Mouse (Mus musculus) urinary bladder, postnatal 25 days (tissue): ENCODE measurements around the gene Uaca.
A peak's percentile ranks its signal among the peaks of the same experiment; 100 is the strongest.

ENCODE experiments used
- DNase-seq: peaks from one replicate; pipeline ENCODE4 v3.0.0; 2022; ENCODE audit warnings: low spot score

Gene Uaca

DNA sequence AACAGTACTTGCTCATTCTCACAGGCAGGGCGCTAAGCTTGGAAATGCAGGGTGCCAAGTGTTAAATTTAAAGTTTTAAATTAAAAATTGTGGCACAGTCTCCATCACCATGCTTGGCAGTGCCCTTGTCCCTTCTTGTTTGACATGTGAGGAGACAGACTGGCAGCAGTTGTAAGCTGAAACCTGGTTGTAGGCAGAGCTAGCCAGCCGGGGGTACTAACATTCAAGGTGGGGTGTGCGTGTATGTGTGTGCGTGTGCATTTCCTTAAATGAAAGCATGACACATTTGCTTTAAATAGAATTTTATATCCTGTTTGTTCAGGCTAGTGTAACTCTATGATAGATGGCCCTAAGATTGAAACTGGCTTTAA lies 42.7 kb downstream of the Uaca start:
- DNase-seq: no peak

DNA sequence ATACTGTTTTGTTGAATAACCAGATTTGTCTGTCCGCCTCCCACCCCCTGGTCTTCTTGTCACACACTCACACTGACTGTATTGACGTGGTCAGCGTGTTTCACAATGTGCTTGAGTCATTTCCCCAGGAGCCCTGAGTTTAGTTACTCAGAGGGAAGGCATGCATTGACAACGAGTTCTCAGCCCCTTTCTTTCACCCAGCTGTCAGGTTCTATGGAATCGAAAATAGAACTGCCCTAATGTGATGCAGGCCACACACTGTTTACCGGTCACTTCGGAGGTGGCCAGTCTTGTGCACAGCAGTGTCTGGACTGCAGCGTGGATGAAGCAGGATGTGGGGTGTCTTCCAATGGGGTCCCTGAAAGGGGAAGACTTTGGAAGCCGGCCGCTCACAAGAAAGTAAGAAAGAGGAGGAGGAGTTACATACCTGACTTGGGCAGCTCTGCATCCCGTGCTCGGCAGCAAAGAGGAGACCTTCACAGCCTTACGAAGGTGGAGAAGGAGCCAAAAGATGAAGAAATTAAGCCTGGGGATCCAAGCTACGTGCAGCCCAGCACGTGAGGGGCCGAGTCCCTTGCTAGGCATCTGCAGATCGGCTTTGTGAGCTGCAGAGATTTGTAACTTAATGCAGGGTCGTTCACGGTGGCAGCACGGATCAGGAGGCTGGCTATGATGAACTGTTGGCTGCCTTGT lies 43.3 kb downstream of the Uaca start:
- DNase-seq: peak; percentile 34

DNA sequence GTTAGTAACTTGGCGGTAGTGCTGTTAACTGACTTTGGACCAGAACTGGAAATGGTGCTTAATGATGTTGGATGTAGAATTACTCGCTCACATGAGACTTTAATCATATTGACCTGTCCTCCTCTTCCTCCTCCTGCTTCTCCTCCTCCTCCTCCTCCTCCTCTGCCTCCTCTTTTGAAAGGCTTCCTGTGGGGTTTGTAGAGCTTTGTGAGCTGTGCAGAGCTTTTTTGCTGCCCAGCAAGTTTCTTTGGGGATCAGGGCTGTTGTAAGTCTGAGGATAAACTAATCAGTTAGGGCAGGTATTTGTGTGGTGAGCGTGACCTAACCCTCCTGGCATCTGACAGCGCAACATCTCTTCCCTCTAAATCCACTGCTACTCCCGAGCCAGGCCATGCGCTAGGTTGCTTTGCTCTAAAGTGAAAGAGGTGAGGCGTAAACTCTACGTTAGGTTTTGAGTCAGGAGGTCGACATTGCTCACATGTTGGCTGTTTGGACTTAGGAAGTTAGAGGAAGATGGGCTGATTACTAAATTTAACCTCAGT lies 44.1 kb downstream of the Uaca start:
- no peak for DNase-seq

DNA sequence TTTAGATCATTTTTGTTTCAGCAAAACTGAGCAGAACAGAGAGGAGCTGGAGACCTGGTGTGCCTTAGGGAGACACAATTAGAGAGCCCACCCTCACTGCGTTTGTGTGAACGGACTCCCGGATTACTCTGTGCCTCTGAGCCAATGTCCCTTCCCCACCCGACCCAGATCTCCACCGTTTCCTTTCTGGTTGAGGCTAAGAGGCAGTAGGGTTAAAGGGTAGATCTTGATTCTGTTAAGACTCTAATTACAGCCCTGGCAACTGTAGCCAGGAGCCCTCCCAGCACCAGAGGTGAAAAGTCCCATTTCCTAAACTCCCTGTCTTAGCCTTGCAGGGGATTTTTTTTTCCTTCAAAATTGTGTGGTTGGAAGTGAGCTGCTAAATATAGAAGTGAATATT lies 47.1 kb downstream of the Uaca start:
- no peak for DNase-seq

DNA sequence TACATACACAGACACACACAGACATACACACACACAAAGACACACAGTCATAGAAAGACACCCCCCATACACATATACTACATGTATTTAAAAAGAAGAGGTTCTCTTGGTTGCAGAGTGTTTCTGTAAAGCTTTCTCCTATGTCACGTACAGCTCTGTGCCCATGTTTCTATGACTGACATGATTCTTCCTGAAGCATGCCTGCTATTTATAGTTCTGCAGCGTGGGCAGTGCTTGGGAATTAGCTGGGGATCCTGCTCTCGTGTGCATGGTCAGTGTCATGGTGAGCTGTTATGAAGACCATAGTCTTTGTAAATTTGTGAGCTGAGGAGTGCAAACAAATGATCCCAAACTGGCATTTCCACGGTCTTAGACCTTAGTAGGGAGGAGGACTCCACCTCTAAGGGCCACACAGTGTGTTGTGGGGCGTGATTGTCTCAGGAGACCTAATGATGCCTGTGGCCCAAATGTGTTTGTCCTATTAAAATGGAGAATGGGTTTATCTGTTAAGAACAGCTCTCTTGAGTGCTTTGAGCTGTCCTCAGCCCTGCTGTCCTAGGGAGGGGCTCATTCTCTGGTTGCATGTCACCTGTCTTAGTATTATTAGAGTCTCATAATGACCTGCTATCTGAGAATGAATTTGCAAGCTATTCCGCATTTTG lies 49.2 kb downstream of the Uaca start:
- DNase-seq: no peak

DNA sequence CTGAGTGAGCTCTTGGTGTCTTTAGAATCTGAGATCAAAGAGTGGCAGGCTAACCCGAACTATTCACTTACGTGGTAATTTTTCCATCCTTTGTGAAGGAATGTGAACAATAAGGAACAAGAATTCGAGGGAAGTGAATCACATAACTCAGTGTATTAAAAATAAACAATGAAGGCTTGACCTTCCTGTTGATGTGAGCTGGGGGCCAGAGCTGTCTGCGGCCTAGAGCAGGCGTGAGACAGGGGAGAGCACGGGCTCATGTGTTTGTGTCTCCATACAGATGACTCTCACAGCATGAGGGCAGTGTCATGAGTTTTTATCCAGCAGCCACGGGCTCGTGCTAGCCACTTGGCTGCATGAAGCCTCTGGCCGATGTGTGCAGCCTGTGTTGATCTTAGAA lies 54.4 kb downstream of the Uaca start:
- no peak for DNase-seq

DNA sequence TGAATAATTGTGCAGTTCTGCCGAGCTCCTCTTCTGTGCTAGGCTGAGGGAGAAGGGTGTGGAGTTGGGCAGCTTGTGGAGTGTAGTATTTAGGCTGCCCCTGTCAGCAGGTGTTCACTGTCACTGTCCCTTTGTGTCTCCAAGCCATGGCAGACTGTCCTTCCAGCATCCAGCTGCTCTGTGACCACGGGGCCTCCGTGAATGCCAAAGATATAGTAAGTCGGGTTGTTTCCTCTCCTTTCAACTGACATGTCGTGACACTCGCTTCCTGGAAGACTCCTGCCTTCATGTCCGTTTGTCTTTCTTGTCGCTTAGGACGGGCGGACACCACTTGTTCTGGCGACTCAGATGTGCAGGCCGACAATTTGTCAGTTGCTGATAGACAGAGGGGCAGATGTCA lies 55.6 kb downstream of the Uaca start:
- no peak for DNase-seq

DNA sequence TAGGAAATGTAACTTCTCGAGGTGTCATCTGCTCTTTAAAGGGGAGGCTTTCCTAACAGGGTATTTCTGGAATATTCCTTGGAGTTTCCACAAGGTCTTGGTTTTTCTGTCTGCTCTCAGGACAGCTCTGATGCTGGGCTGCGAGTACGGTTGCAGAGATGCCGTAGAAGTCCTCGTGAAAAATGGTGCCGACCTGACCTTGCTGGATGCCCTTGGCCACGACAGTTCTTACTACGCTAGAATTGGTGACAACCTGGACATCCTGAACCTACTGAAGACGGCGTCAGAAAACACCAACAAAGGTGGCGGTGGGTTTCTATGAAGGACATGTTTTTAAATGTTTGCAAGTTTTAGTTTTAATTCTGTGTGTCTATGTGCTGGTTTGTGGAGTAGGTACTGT lies 59.9 kb downstream of the Uaca start:
- DNase-seq: no peak

DNA sequence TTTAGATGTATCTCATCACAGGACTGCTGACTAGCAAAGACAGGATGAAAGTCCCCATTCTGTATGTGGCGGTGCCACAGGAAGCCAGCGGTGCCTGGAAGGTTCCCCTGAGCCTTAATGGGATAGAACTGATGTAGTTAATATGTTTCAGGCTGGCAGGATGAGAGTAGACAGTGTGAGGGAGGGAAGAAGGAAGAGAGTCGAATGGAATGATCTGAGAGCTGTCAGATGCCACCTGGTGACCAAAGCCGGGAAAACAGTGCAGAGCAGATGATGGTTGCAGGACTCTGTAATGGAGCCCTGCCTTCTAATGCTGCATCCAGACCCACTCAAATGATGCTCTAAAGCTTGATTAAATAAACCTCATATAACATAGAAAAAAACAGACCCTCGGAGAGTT lies 63.5 kb downstream of the Uaca start:
- peak; percentile 50 for DNase-seq

DNA sequence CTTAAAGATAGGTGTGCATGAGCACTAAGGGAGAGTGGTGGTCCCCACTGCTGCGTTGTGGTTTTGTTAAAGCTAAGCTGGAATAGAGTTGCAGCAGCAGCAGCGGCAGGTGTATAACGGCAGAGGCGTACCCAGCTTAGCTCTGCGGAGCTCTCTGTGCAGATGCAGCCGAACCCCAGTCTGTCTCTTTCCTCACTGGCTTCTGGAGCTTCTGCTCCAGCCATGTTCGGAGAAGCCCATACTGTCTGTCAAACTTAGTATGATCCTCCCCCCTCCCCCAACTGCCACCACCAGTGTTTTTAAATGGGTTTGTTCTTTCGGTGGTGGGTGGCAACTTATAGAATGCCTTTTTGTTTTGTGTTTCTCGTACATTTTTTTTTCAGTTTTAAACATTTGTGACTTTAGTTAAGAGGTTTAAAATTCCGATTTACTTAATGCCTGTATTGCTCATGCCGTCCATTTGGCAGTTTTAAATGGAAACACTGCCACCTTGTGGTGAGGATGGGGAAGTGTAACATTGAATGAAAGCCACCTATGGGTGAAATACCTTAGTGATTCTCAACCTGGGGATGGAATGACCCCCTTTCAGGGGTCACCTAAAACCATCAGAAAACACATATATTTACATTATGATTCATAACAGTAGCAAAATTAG lies 64.1 kb downstream of the Uaca start:
- DNase-seq: peak; percentile 49

DNA sequence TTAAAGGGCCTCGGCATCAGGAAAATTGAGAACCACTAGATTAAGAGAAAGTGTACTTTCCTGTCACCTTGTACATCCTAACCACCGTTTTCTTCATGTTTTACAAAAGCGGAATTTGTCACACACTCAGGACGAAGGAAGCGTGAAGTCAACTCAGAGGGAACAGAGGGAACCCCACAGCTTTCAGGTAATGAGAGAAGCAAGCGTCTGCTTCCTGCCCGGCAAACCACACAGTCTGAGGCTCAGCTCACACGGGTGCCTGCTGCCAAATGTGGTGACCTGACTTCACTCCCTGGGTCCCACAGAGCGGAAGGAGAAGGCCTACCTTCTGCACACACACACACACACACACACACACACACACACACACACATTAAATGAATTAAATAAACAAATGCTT lies 64.7 kb downstream of the Uaca start:
- no peak for DNase-seq

DNA sequence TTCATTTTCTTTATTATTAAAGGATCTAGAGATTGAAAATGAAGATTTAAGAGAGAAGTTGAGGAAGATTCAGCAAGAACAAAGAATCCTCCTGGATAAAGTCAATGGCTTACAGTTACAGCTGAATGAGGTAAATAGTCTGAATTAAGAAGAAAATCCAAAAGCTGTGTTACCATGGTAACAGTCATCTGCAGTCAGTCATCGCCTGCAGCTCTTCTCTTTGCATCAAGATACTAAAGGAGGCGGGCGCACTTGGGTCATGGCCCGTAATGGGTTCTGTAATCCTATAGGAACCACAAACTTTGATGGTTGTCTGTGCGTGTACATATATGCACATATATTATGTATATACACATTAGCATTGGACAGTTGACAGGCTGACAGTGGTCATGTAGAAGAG lies 66.7 kb downstream of the Uaca start:
- DNase-seq: no peak

DNA sequence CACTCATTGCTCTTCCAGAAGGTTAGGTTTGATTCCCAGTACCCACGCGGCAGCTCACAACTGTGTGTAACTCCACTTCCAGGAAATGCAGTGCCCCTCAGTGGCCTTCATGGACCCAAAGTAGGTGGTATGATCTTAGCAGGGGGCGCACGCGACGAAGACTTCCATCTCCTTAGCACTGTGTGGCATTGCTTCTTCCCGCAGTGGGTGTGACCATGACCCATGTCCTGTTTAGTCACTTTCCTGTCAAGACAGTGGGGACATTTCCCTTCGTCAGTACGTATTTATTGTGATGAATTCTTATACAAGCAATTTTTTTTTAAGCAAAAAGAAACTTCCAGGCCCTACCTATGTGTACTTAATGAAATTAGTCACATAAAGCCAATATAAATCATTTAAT lies 70.3 kb downstream of the Uaca start:
- no peak for DNase-seq

DNA sequence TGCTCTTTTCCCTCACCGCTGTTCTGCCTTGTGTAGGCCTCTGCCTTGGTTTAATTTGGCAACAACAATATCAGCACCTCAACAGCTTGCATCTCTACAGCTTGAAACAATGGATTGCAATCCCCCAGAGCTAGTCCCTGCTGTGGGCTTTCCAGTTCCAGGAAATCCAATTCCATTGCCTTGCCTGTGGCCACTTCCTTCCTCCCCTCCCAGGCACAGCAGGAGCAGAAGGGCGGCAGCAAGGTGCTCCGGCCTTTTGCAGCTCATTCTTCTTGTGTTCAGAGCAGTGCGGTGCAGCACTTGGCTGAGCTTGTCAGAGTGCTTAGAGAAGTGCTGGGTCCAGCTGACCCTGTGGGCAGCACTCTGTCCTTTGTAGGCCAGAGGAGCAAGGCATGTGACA lies 71.5 kb downstream of the Uaca start:
- DNase-seq: no peak

DNA sequence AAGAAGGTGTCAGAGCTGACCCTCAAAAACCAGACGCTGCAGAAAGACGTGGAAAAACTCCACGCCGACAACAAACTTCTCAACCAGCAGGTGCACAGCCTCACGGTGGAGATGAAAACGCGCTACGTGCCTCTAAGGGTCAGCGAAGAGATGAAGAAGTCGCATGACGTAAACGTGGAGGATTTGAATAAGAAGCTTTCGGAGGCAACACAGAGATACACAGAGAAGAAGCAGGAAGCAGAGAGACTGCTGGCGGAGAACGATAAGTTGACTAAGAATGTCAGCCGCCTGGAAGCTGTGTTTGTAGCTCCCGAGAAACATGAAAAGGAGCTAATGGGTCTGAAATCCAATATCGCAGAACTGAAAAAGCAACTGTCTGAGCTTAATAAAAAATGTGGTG lies 76.1 kb downstream of the Uaca start:
- DNase-seq: no peak

DNA sequence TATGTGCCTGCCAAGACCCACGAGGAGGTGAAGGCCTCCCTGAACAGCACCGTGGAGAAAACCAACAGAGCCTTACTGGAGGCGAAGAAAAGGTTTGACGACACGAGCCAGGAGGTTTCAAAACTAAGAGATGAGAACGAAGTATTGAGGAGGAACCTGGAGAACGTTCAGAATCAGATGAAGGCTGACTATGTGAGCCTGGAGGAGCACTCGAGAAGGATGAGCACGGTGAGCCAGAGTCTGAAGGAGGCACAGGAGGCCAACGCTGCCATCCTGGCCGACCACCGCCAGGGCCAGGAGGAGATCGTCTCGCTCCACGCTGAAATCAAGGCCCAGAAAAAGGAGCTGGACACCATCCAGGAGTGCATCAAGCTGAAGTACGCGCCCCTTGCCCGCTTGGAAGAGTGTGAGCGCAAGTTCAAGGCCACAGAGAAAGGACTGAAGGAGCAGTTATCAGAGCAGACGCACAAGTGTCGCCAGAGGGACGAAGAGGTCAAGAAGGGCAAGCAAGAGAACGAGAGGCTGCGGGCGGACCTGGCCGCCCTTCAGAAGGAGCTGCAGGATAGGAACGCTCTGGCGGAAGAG lies 76.7 kb downstream of the Uaca start:
- no peak for DNase-seq

DNA sequence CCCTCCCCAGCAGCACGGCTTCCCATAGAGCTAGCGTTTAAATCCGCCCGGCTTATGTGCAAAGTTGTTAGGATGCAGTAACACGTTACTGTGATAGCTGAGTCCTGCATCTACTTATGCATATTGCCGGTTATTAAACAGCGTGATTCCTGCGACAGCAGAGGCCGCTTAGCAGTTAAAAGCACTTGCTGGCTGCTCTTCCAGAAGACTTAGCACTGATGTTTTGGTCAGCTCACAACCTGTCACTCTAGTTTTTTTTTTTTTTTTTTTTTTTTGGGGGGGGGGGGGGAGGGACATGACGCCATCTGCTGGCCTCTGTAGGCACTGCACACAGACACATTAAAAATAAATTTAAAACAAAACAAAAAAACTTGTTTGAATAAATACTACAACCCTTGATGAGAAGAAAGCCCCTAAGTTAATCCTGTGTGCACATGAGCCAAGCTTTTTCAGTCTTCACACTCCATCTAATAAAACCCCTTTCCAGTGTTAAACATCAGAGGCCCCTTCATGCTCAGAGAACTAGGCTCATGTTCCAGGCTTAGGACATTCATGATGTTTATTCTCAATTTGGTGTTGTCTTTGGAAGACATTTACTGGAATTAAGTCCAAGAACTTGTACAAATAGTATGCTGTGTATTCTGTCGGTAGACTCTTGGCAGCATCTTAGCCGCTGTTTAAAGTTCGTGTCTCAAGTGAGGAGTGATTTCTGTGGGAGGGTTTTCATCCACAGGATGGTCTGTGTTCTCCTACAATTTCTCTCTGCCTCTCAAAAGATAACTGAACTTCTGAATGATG lies 79.1 kb downstream of the Uaca start:
- no peak for DNase-seq

DNA sequence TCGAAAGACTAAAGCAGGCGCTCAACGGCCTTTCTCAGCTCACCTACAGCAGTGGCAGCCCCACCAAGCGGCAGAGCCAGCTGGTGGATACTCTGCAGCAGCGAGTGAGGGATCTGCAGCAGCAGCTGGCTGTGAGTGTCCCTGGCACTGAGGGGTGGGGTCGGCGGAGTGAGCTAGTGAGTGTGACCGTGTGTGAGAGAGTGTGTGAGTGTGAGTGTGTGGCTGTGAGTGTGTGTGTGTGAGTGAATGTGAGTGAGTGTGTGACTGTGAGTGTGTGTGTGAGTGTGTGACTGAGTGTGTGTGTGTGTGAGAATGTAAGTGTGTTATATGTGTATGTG lies 79.7 kb downstream of the Uaca start:
- DNase-seq: no peak

DNA sequence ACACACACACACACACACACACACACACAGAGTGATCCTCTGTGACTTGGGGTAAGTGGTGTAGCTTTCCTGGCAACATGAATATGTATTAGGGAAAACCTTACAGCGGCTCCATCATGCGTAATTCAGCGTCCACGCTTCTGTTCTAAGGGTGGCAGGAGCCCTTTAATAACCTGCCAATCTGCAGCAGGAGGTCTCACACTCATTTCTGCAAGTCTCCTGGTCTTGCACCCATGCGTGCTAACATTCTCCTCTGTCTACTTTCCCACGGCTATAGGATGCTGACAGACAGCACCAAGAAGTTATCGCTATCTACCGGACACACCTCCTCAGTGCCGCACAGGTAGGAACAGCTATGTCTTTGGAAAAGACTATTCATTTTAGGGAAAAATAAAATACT lies 81.7 kb downstream of the Uaca start:
- no peak for DNase-seq

DNA sequence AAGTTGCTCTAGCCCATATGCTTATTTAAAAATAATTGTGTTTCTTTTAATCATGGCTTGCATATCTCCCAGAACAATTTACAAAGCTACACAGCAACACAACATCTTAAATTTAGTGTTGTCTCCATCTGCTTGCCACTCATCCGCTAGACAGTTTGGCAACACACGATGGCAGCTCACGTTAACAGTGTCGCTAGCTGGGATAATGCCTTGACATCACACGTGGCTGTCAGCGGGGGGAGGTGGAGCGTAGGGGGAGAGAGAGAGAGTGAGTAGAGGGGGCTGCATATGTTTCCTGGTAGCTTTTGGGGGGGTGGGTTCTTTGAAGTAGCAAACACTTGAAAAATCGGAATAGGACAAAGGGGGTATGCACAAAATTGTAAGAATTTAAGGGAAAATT lies 82.2 kb downstream of the Uaca start:
- DNase-seq: no peak

DNA sequence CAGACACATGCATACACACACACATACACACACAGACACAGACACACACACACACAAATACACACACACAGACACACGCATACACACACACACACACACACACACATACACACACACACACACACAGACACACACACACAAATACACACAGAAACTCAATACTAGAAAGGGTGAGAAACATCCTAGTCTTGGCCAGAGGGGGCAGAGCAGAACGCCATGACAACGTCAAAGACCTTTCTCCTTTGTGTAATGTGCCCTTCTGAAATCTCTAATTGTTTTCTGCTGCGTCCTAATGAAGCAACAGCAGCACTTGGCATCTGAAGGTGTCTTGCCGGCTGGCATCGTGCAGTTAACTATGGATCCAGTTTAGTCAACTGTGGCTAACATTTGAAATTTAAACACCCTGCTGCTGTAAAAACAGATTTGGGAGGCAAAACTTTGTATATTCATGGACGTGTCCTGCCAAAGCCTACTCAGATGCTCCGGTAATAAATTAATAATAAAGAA lies 83.8 kb downstream of the Uaca start:
- DNase-seq: no peak

DNA sequence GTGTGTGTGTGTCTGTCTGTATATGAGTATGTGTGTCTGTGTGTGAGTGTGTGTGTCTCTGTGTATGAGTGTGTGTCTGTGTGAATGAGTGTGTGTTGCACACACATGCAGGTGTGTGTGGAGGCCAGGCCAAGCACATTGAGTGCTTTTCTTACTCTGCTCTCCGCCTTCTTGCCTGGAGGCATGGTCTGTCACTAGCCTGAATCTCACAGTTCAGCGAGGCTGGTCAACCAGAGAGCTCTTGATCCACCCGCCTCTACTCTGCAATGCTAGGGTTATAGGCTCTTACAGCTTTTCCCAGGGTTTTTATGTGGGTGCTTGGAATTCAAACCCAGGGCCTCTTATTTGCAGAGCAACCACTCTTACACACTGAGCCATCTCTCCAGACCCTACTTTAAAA lies 84.3 kb downstream of the Uaca start:
- DNase-seq: no peak
